Mouse (Mus musculus) thymus, postnatal 0 days (tissue): ENCODE results near the gene Sytl3. TPM values are rescaled to one million over a fixed set of nuclear protein-coding genes. Genes with fewer than 3 reads are reported as not detected.

Experiments used
- DNase-seq: peaks from one replicate; pipeline ENCODE4 v3.0.0-alpha.2; 2015; ENCODE audit warnings: low spot score
- polyA plus RNA-seq: library from polyadenylated mRNA; unstranded; fragments of >200 nt; fragmentation: Nextera tagmentation; extraction: Ambion mirVana; gene quantifications from 2 replicates; pipeline ENCODE4 v1.2.1, GENCODE M21; 2015

Sytl3 gene
- polyA plus RNA-seq, 1 experiment from 2014 or later, result 75.8 TPM

DNA sequence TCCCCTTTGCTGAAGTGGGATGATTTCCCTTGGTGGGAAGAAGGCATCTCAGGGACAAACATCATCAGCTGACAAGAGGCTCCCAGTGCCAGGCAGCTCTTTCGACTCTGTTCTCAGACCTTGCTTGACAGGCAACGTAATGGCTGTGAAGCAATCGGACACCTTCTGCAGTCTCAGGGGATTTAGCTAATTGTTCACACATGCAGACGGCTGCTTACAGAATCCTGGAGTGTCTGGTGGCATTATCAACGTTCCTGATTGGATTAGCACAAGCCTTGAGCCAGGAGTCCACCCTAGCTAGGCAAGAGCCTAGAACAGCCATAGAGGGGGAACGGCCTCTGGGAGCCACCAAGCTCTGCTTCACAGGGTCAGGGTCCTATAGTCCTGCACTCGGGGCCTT, 93.5 kb downstream of the Sytl3 start:
- DNase-seq, result no peak

GRCm38 (mm10) chr17:6755176-6755575, 96.3 kb downstream of the Sytl3 start:
- DNase-seq, result no peak

DNA sequence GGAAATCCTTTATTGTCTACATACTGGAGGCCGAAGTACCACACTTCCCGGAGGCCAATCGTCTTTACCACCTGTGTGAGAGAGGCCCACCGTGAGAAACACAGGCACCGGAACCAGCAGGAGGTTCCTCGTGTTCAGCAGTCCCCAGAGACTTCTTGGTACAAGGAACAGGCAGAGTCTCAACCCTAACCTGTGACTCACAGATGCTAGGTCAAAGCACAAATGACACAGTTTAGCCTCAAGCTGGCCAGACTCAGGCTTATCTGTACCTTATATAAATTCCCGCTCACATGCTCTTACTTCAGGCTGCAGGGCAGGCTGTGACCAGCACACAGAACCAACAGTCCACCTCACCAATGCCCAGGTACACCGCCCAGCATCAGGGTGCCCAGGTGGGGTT, 97.0 kb downstream of the Sytl3 start:
- no peak for DNase-seq

- DNase-seq, result no peak
Measured at GRCm38 (mm10) chr17:6757902-6758301, 99.0 kb downstream of the Sytl3 start.

DNA sequence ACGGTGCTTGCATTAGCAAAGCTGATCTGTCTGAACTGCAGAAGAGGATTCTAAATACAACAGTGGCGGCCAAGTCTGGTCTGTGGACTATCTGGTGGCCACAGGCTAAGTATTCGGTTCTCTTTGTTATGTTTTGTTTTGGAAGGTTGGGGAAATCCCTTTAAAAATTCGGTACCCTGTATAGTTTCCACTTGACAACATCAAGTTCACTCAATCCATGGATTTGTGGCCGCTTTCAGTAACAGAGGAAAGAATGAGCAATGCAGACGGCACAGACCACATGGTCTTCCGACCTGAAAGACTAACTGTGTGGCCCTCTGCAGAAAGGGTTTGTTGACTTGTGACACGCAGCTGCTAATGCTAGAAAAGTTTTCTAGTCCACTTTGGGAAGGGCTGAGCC, 100.0 kb downstream of the Sytl3 start:
- no peak for DNase-seq

GRCm38 (mm10) chr17:6759717-6760292, 100.9 kb downstream of the Sytl3 start:
- DNase-seq, result no peak

GRCm38 (mm10) chr17:6763513-6764226, 104.8 kb downstream of the Sytl3 start:
- no peak for DNase-seq

DNA sequence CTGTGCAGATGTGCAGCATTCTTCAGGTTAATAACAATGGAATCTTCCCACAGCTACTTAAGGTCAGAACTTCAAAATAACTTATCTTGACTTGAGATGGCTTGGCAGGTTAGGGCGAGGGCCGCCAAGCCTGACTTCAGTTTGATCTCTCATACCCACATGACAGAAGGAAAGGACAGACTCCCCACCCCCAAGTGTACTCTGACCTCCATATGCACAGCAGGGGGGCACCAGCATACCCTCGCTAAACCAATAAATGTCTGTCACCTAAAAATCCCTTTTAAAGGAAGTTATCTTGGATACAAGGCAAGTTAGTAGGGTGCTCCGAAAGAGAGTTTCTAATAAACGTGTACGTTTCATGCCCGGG, 105.3 kb downstream of the Sytl3 start:
- DNase-seq, result no peak

DNA sequence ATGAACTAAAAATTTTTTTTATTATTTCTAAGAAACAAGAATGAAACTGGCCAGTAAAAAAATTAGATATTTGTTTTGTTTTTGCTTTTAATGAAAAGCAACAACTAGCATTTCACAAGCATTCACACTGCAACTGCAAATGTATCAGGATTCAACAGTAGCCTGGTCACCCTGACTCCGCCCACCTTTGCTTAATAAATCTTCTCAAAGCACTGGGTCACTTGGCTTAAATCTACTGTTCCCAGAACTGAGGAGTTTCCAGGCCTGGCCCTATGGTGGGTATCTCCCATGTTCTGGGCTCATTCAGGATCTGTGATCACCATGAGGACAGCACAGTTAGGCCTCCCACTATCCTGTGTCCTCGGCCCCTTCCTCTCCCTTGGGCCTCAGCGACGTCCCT, 105.8 kb downstream of the Sytl3 start:
- no peak for DNase-seq

DNA sequence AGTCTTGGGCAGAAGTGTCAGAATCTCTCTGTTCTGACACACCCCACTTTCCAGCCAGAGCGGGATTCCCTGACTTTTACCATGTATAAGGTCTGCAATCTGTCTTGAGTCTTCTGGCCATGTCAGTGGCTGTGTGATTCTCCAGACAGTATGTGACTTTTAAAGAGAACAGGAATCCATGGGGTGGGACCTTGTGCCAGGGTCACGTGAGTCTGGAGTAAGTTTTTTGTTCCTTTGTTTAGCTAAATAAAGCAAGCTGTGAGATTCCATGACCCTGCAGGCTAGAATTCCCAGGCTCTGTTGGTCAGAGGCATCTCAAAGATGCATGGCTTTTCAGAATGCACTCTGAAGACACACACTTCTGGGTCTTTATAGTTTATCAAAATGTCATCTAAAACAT, 107.0 kb downstream of the Sytl3 start:
- no peak for DNase-seq

- DNase-seq, result no peak
Measured at GRCm38 (mm10) chr17:6766823-6767222, 107.9 kb downstream of the Sytl3 start.

GRCm38 (mm10) chr17:6767771-6768170, 108.9 kb downstream of the Sytl3 start:
- DNase-seq, result no peak

DNA sequence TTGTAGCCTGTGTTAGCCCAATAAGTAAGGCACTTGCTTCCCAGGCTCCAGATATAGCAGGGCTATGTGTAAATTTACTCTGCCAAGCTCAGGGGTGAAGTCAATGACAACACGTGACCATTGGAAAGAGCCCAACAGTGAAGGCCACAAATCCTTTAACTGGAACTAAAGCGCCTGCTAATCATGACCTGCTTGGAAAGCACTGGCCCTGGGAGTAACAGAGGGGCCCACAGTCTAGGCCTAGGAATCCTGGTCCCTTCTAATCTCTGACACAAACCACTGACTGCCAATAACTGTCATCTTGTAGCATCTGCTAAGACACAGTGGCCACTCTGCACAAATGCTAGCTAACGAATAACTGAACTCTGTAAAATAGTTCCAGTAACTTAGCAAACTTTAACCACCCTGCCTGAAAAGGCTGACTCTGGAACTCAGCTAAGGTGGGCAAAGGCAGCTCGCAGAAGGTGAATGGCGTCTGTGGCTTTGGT, 109.5 kb downstream of the Sytl3 start:
- DNase-seq, result no peak

GRCm38 (mm10) chr17:6769602-6770001, 110.7 kb downstream of the Sytl3 start:
- no peak for DNase-seq

DNA sequence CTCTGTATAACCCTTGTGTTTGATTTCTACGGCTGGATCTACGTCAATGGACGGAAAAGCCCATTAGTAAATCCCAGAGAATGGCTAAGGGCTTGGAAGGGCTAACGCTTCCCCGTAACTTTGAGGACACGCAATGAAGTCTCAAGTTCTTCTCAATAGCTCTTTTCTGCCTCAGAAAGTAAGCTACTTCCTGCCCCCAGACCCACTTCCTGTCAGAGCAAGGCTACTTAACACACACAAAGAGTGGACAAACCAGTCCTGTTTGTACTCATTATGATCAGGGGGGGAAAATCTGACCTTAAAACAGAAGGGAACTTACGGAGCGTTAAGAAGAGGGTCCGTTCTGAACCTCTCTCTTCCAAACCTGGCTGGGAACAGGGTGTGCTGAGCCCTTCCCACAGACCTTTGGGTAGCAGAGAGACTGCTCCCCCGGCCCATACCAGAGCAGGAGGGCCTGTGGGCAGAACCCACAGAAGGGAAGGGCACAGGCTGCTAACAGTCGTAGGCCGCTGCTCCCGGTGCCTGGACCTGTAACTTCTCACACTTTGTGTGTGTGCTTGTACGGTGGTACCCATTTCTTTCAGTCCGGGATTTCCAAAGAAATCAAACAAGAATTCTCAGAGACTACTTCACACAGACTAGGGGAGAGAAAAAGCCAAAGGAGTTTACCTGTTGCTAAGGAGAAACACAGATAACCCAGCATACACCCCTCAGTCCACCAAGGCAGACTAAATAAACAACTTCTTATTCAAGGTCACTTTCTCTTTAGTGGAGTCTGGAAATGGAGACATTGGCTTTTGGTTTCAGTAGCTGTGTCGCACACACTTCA, 113.0 kb downstream of the Sytl3 start:
- peak; percentile 53 for DNase-seq

- DNase-seq, result no peak
Measured at GRCm38 (mm10) chr17:6772490-6772773, 113.5 kb downstream of the Sytl3 start.

GRCm38 (mm10) chr17:6773249-6773966, 114.5 kb downstream of the Sytl3 start:
- peak; percentile 64 for DNase-seq

- DNase-seq, result peak; percentile 55
Measured at GRCm38 (mm10) chr17:6775221-6775620, 116.3 kb downstream of the Sytl3 start.

DNA sequence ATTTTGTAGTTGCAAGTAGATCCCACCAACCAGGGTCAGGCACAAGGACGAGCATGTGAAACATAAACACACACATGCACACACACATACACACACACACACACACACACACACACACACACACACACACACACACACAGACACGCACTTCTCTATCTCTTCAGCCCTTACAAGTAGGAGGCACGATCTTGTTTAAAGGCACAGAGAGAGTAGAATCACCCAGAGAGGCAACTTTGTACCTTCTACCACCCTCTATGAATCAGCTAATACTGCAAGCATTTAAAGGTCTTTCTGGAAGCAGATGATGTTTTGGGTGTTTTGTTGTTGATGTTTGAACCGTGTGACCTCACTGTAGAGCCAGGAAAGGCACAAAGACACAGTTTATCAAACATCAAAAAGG, 116.8 kb downstream of the Sytl3 start:
- no peak for DNase-seq

- no peak for DNase-seq
Measured at GRCm38 (mm10) chr17:6776123-6776522, 117.2 kb downstream of the Sytl3 start.

- DNase-seq, result no peak
Measured at GRCm38 (mm10) chr17:6776576-6776975, 117.7 kb downstream of the Sytl3 start.

DNA sequence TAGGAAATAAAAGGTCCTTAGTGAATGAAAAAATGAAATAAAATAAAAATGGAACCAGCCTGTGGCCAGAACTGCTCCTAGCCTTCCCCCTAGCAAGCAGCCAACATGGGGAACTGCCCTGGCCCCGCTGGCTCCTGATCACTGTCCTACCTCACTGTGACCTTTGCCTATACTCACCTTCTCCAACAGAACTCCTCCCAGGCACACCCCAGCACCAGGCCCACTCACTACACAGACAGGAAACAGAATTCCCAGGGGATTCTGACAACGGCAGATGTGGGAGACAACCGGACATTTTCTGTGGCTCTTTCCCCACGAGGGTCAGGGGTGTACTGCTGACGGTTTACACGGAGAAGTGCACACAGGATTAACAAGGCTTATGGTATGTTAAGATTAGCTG, 118.2 kb downstream of the Sytl3 start:
- DNase-seq, result no peak
